Mouse (Mus musculus) heart, postnatal 0 days (tissue): Measurements from ENCODE around the gene Tmcc2. TPM values are rescaled to one million over a fixed set of nuclear protein-coding genes. Genes with fewer than 3 reads are reported as not detected.

ENCODE experiments used
- ATAC-seq: fragments of 200-750 bp; cut with Nextera tagmentation; 2 replicates; pipeline ENCODE4 v1.8.0; 2017; ENCODE audit warnings: low read depth, moderate number of reproducible peaks, moderate library complexity; ENCODE audit not compliant: insufficient read depth
- DNase-seq: peaks from one replicate; pipeline ENCODE4 v3.0.0-alpha.2; 2016; ENCODE audit warnings: low spot score
- H3K27ac ChIP-seq: fragments of 300-500 bp; sonication (generic); 2 replicates; pipeline ENCODE4 v1.5.1; 2014; ENCODE audit warnings: low read depth, mild to moderate bottlenecking
- H3K27me3 ChIP-seq: fragments of 300-500 bp; sonication (generic); 2 replicates; pipeline ENCODE4 v1.6.1; 2014; ENCODE audit warnings: low read length, mixed read lengths; ENCODE audit not compliant: control insufficient read depth, insufficient read depth
- H3K36me3 ChIP-seq: fragments of 300-500 bp; sonication (generic); replicated peaks from 2 replicates; pipeline ENCODE4 v1.6.1; 2014; ENCODE audit warnings: low read length, mixed read lengths; ENCODE audit not compliant: control insufficient read depth, insufficient read depth
- H3K4me1 ChIP-seq: fragments of 300-500 bp; sonication (generic); 2 replicates; pipeline ENCODE4 v1.6.1; 2014; ENCODE audit warnings: antibody characterized with exemption; ENCODE audit not compliant: control insufficient read depth, insufficient read depth
- H3K4me2 ChIP-seq: fragments of 300-500 bp; sonication (generic); 2 replicates; pipeline ENCODE4 v1.6.1; 2014; ENCODE audit warnings: low read depth, mild to moderate bottlenecking, low read length, moderate library complexity
- H3K4me3 ChIP-seq: fragments of 300-500 bp; sonication (generic); 2 replicates; pipeline ENCODE4 v1.5.1; 2014; ENCODE audit warnings: low read depth, low read length
- H3K9ac ChIP-seq: fragments of 300-500 bp; sonication (generic); replicated peaks from 2 replicates; pipeline ENCODE4 v1.6.1; 2014; ENCODE audit warnings: low read depth, low read length, mixed read lengths
- H3K9me3 ChIP-seq: fragments of 300-500 bp; sonication (generic); replicated peaks from 2 replicates; pipeline ENCODE4 v1.6.1; 2016; ENCODE audit warnings: low read length; ENCODE audit not compliant: control insufficient read depth
- CTCF ChIP-seq: IDR thresholded peaks from 2 replicates; pipeline ENCODE4 v1.5.1; 2016; ENCODE audit warnings: antibody characterized with exemption, control low read depth, low read depth
- EP300 ChIP-seq: IDR thresholded peaks from 2 replicates; pipeline ENCODE4 v1.6.1; 2016; ENCODE audit warnings: antibody characterized with exemption, low read depth
- WGBS: fragments of 180-500 bp; shearing (Covaris S2); extraction: QIAGEN DNeasy Blood & Tissue Kit; methylation state at CpG from one replicate; pipeline ENCODE4 v1.1.7; 2014; 5-methylcytosine and 5-hydroxymethylcytosine counted together
- polyA plus RNA-seq: library from polyadenylated mRNA; unstranded; fragments of >200 nt; fragmentation: Nextera tagmentation; extraction: Ambion mirVana; gene quantifications from 2 replicates; pipeline ENCODE4 v1.2.1, GENCODE M21; 2015
- total RNA-seq: library from RNA; depleted of rRNA; stranded (reverse); fragments of >200 nt; gene quantifications from 2 replicates; pipeline ENCODE4 v1.2.3, GENCODE M21; 2014; ENCODE audit warnings: low replicate concordance

The Tmcc2 gene
- total and polyA plus RNA-seq, 2 experiments from 2014 or later, result 6.5 to 20.4 TPM

DNA sequence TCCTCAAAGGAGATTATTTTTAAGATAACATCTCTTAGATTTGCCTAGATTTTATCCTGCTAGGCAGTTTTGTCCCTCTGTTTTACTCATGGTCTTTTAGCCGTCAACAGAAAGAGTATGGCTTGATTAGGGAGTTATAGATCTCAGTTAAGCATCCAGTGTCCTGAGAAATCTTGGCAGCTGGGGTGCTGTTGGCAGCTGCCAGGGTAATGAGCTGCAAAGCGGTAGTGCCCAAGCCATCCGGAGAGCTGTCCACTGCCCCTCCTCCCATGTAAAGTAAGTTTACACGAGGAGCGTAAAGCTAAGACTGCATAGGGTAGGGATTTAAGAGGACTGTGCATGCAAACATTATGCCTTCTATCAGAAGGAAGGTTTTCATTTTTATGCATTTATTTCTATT is 42.3 kb upstream of the Tmcc2 start:
- ATAC-seq (no peak), DNase-seq (no peak)
- H3K4me3 ChIP-seq, result no peak overlapping the region
- peaks cover 13% of the 10 kb centered on the region; the same call in 1 of the 2 replicates for H3K4me1 ChIP-seq
- TF ChIP-seq EP300 (no peak), CTCF (no peak)
- peaks cover 16% of the 10 kb centered on the region for H3K36me3 ChIP-seq
- no peaks in the 10 kb centered on the region for H3K9me3 ChIP-seq
- WGBS, result 62% methylated on average over 5 of the region's 5 CpGs
- no peak overlapping the region for H3K27ac ChIP-seq
- no peak overlapping the region for H3K9ac ChIP-seq
- no peak overlapping the region for H3K4me2 ChIP-seq
- no peaks in the 10 kb centered on the region for H3K27me3 ChIP-seq

DNA sequence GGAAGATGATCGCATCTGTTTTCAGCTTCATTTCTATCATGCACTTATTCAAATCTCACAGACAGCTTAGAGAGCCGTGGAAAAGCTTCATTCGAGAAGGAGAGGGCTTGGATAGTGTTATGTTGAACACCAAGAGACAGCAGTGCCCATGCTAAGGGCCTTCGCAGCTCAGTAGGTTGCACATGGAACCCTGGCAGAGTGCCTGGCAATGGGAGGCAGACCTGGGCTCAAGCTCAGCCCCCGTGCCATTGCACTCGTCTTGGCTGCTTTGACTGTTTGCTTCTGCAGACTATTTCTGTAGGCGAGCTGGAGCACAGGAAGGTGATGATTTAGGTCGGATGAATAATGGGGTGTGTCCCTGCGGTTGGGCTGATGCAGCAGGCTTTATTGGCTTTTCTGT is 40.6 kb upstream of the Tmcc2 start:
- no peaks in the 10 kb centered on the region for H3K9me3 ChIP-seq
- H3K27me3 ChIP-seq, result no peaks in the 10 kb centered on the region
- H3K27ac ChIP-seq, result no peak overlapping the region
- no peak overlapping the region for H3K4me2 ChIP-seq
- peaks cover 13% of the 10 kb centered on the region; the same call in 1 of the 2 replicates for H3K4me1 ChIP-seq
- DNase-seq (no peak), ATAC-seq (no peak)
- no peak overlapping the region for H3K9ac ChIP-seq
- WGBS, result 36% methylated on average over 9 of the region's 9 CpGs
- H3K36me3 ChIP-seq, result peaks cover 14% of the 10 kb centered on the region
- TF ChIP-seq EP300 (no peak), CTCF (no peak)
- H3K4me3 ChIP-seq, result no peak overlapping the region

DNA sequence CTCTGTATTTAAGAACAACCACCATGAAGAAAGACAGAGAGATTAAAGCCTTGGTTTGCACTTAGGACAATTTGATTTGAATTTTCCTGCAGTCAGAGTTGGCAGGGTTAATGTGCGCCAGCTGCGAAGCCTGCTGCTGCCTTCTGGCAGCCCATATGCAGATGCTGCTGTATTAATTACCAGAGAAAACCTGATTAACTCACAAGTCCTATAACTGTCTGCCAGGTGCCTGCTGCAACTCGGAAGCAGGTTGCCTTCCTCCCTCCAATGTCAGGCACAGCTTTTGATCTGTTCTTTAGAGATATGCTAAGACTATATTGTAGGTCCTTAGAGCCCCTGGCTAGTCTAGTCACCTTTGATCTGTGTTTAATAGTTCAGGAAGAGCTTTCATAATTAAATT is 39.7 kb upstream of the Tmcc2 start:
- Histone ChIP-seq H3K4me2 (no peak overlapping the region), H3K27me3 (no peaks in the 10 kb centered on the region), H3K4me1 (peaks cover 13% of the 10 kb centered on the region; the same call in 1 of the 2 replicates), H3K27ac (no peak overlapping the region), H3K9me3 (no peaks in the 10 kb centered on the region), H3K36me3 (peaks cover 14% of the 10 kb centered on the region), H3K9ac (no peak overlapping the region), H3K4me3 (no peak overlapping the region)
- WGBS, result 84% methylated on average over 3 of the region's 3 CpGs
- ATAC-seq (no peak), DNase-seq (no peak)
- TF ChIP-seq CTCF (no peak), EP300 (no peak)

DNA sequence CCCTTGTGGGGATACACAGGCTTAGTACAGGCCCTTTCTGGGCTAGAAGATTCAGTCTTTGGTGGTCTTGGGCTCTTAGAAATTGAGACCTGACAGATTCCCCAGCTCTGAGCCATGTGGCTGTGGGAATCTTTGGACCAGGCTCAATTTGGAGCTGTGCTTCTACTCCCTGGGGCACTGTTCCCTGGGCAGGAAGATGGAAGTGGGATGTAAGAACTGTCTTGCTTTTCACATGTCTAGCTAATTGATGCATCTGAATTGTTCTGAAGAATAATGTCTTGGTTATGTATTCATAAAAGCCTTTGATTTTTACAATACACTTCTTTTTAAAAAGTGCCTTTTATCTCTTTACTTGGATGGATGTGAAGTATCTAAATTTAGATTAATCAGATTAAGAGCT is 34.5 kb upstream of the Tmcc2 start:
- TF ChIP-seq CTCF, result no peak
- TF ChIP-seq EP300, result no peak
- no peaks in the 10 kb centered on the region for H3K27me3 ChIP-seq
- no peak overlapping the region for H3K4me2 ChIP-seq
- 0 out of 2 replicates have a peak, but pooled peaks cover 6% of the 10 kb centered on the region for H3K36me3 ChIP-seq
- ATAC-seq (no peak), DNase-seq (no peak)
- H3K4me3 ChIP-seq, result no peak overlapping the region
- no peak overlapping the region for H3K9ac ChIP-seq
- no peaks in the 10 kb centered on the region for H3K9me3 ChIP-seq
- no peak overlapping the region for H3K27ac ChIP-seq
- no peaks in the 10 kb centered on the region for H3K4me1 ChIP-seq

DNA sequence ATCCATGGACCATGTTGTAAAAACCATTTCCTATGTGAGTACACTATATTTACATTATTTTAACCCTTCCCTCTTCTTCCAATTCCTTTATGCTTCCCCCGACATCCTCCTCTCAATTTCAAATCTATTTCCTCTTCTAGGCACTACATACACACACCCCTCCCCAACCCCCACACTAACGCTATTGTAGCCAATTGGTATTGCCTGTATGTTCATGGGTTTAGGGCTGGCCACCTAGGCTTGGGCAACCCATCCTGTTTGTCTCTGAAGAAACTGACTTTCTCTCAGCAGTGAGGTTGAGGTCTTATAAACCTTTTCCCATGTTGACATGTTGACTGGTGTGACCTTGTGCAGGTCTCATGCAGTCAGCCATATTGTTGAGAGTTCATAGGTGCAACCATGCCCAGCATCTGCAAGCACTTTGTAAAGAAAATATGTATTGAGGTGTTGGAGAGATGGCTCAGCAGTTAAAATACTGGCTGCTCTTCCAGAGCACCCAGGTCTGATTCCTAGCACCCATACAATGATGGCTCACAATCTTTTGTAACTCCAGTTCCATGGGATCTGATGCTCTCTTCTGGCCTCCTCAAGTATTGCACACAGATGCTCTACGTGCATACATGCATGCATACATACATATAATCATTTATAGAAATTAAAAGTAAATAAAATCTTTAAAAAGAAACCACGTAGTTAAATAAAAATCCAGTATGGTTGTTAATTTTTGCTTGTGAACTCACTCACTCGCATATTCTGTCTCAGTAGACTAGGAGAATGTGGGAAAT is 32.0 kb upstream of the Tmcc2 start:
- Histone ChIP-seq H3K4me3 (no peak overlapping the region), H3K4me1 (peaks cover 11% of the 10 kb centered on the region), H3K27me3 (no peaks in the 10 kb centered on the region), H3K36me3 (0 out of 2 replicates have a peak, but pooled peaks cover 6% of the 10 kb centered on the region), H3K4me2 (no peak overlapping the region), H3K9ac (no peak overlapping the region), H3K9me3 (no peaks in the 10 kb centered on the region), H3K27ac (no peak overlapping the region)
- no peak for ATAC-seq
- whole genome bisulfite sequencing, result 91% methylated on average over 5 of the region's 5 CpGs
- TF ChIP-seq EP300 (no peak), CTCF (no peak)
- no peak for DNase-seq

DNA sequence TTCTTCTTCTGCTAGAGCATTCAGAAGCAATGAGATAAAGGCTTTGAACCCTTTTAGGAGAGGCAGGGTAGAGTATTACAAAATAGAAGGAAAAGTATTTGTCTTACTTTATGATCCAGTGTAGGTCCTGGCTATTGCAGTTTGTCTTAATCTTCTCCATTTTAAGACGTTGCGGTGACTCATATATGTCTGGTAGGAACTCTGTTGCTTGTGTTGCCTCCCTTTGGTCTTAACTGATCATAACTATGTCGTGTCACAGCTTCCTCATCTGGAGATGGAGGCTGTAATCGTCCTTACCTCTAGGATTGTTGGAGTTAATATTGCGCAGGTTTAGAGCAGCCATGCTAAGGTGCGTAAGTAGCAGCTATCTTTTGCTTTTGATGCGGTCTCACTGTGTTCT is 29.6 kb upstream of the Tmcc2 start:
- Histone ChIP-seq H3K4me1 (peaks cover 13% of the 10 kb centered on the region), H3K27me3 (no peaks in the 10 kb centered on the region), H3K4me2 (no peak overlapping the region), H3K36me3 (0 out of 2 replicates have a peak, but pooled peaks cover 6% of the 10 kb centered on the region), H3K27ac (no peak overlapping the region), H3K9ac (no peak overlapping the region), H3K9me3 (no peaks in the 10 kb centered on the region), H3K4me3 (no peak overlapping the region)
- TF ChIP-seq CTCF, result no peak
- TF ChIP-seq EP300, result no peak
- no peak for ATAC-seq
- no peak for DNase-seq
- WGBS, result 78% methylated on average over 7 of the region's 7 CpGs
